Comparison of ENCODE assay signal across 8 mouse cellular contexts in the genomic region with DNA sequence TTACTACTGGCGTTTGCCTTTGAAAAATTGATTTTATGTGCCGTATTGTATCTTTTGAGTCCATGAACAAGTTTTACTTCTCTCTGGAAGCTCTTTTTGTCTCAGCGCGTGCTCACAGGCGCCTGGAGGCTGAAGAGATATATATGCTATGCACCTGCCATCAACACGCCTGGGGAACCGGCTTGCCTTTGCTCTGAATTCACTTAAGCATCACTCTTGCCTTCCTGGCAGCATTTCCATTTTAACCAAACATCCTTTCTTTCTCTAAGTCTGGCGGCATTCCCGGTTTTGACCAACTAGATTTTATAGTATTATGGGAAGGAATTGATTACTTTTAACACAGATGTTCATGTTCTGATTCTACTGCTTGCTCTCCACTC.
DNase-seq lines count a peak whose midpoint lies in the region; ATAC-seq and TF ChIP-seq lines count a peak whose summit lies in the region.

No protein-coding gene starts in this region.

- no peak for TF ChIP-seq EP300 in stomach, postnatal 0 days (optimal IDR thresholded peaks at IDR 0.05)

- peak overlapping the region; percentile 45; the same call in 1 of the 2 replicates for H3K4me3 ChIP-seq in kidney, postnatal 0 days (replicated peaks; ENCODE audit: low read depth, low read length)
- peak overlapping the region; percentile 48 for H3K4me3 ChIP-seq in embryonic facial prominence, embryonic 15.5 days (replicated peaks)
- H3K4me3 ChIP-seq in limb, embryonic 14.5 days (replicated peaks; ENCODE audit: low read length) = peak overlapping the region; percentile 39
- peak overlapping the region; percentile 34; the same call in 1 of the 2 replicates for H3K4me3 ChIP-seq in stomach, postnatal 0 days (ENCODE audit: low read depth, low read length)

- H3K27ac ChIP-seq in kidney, postnatal 0 days = no peak overlapping the region
- H3K27ac ChIP-seq in embryonic facial prominence, embryonic 15.5 days (replicated peaks) = no peak overlapping the region
- no peak overlapping the region for H3K27ac ChIP-seq in limb, embryonic 14.5 days (replicated peaks; ENCODE audit: low read depth, low read length)
- H3K27ac ChIP-seq in stomach, postnatal 0 days (replicated peaks) = no peak overlapping the region

- no peaks in the 10 kb centered on the region for H3K36me3 ChIP-seq in kidney, postnatal 0 days (ENCODE audit: insufficient read depth, low read length)
- H3K36me3 ChIP-seq in embryonic facial prominence, embryonic 15.5 days = no peaks in the 10 kb centered on the region
- H3K36me3 ChIP-seq in limb, embryonic 14.5 days (ENCODE audit: control insufficient read depth, insufficient read depth, low read length) = no peaks in the 10 kb centered on the region
- H3K36me3 ChIP-seq in stomach, postnatal 0 days (ENCODE audit: control insufficient read depth, insufficient read depth, low read length) = no peaks in the 10 kb centered on the region

- no peaks in the 10 kb centered on the region for H3K27me3 ChIP-seq in kidney, postnatal 0 days (ENCODE audit: insufficient read depth, low read length)
- H3K27me3 ChIP-seq in embryonic facial prominence, embryonic 15.5 days = no peaks in the 10 kb centered on the region
- 0 out of 2 replicates have a peak, but pooled peaks cover 11% of the 10 kb centered on the region for H3K27me3 ChIP-seq in limb, embryonic 14.5 days (ENCODE audit: control insufficient read depth, insufficient read depth, low read length)
- H3K27me3 ChIP-seq in stomach, postnatal 0 days (ENCODE audit: control insufficient read depth, insufficient read depth, low read length) = no peaks in the 10 kb centered on the region

- H3K4me1 ChIP-seq in kidney, postnatal 0 days (replicated peaks; ENCODE audit: insufficient read depth, low read length) = peaks cover 6% of the 10 kb centered on the region
- peaks cover 30% of the 10 kb centered on the region for H3K4me1 ChIP-seq in embryonic facial prominence, embryonic 15.5 days
- H3K4me1 ChIP-seq in limb, embryonic 14.5 days (ENCODE audit: control insufficient read depth, insufficient read depth, low read length) = peaks cover 29% of the 10 kb centered on the region
- no peaks in the 10 kb centered on the region; the same call in 1 of the 2 replicates for H3K4me1 ChIP-seq in stomach, postnatal 0 days (replicated peaks; ENCODE audit: control insufficient read depth, insufficient read depth)

- TF ChIP-seq CTCF in kidney, postnatal 0 days (IDR thresholded peaks at IDR 0.05; ENCODE audit: low read depth) = no peak
- no peak for TF ChIP-seq CTCF in stomach, postnatal 0 days (IDR thresholded peaks at IDR 0.05; ENCODE audit: low read depth)

- 52% methylated on average over 9 of the region's 9 CpGs for WGBS in kidney, postnatal 0 days
- 35% methylated on average over 9 of the region's 9 CpGs for WGBS in embryonic facial prominence, embryonic 15.5 days
- 29% methylated on average over 9 of the region's 9 CpGs for WGBS in limb, embryonic 14.5 days
- 36% methylated on average over 9 of the region's 9 CpGs for WGBS in stomach, postnatal 0 days

- no peaks in the 10 kb centered on the region for H3K9me3 ChIP-seq in kidney, postnatal 0 days (replicated peaks; ENCODE audit: low read length)
- no peaks in the 10 kb centered on the region for H3K9me3 ChIP-seq in embryonic facial prominence, embryonic 15.5 days (replicated peaks)
- H3K9me3 ChIP-seq in limb, embryonic 14.5 days (ENCODE audit: control insufficient read depth, low read length) = no peaks in the 10 kb centered on the region
- H3K9me3 ChIP-seq in stomach, postnatal 0 days (ENCODE audit: control insufficient read depth, low read length) = no peaks in the 10 kb centered on the region

- H3K4me2 ChIP-seq in kidney, postnatal 0 days (ENCODE audit: low read length) = peak overlapping the region; percentile 77
- peak overlapping the region; percentile 84 for H3K4me2 ChIP-seq in embryonic facial prominence, embryonic 15.5 days (replicated peaks)
- peak overlapping the region; percentile 74 for H3K4me2 ChIP-seq in limb, embryonic 14.5 days (replicated peaks; ENCODE audit: low read depth, low read length, severe bottlenecking)
- H3K4me2 ChIP-seq in stomach, postnatal 0 days (replicated peaks; ENCODE audit: low read depth) = no peak overlapping the region; the same call in 1 of the 2 replicates

- no peak for TF ChIP-seq POLR2A in limb, embryonic 14.5 days (IDR thresholded peaks at IDR 0.05; ENCODE audit: borderline replicate concordance, extremely low read depth, insufficient read depth, insufficient read length)

- no peak for DNase-seq in kidney, postnatal 0 days (ENCODE audit: low spot score)
- DNase-seq in kidney, postnatal 14 days = no peak
- DNase-seq in limb, embryonic 14.5 days (ENCODE audit: low spot score) = no peak
- DNase-seq in stomach, postnatal 0 days (ENCODE audit: low spot score) = no peak
- DNase-seq in gastrocnemius, adult 8-10 months (ENCODE audit: low spot score in 2 of 2) = no peak

- no peak for ATAC-seq in kidney, postnatal 0 days (replicated peaks; ENCODE audit: low FRiP score, low read depth)
- ATAC-seq in embryonic facial prominence, embryonic 15.5 days (ENCODE audit: insufficient number of reproducible peaks, low FRiP score, low TSS enrichment, low read depth) = no peak
- ATAC-seq in limb, embryonic 14.5 days (ENCODE audit: low FRiP score, low read depth) = no peak
- no peak for ATAC-seq in stomach, postnatal 0 days (ENCODE audit: low FRiP score, low TSS enrichment)
- ATAC-seq in granulocyte monocyte progenitor cell, adult 5-6 weeks (replicated peaks; ENCODE audit: poor library complexity, severe bottlenecking) = no peak
- ATAC-seq in frontal cortex, adult (ENCODE audit: low TSS enrichment) = no peak

- no peak overlapping the region for H3K9ac ChIP-seq in kidney, postnatal 0 days (ENCODE audit: low read depth, low read length)
- no peak overlapping the region for H3K9ac ChIP-seq in embryonic facial prominence, embryonic 15.5 days
- 0 out of 2 replicates have a peak overlapping the region, but pooled peaks have one; percentile 36 for H3K9ac ChIP-seq in limb, embryonic 14.5 days (ENCODE audit: low read depth, low read length, severe bottlenecking)
- no peak overlapping the region for H3K9ac ChIP-seq in stomach, postnatal 0 days (ENCODE audit: low read length)
